Mouse (Mus musculus) kidney, adult 2 months (tissue): Measurements from ENCODE around the gene Gkap1. TPM values are rescaled to one million over a fixed set of nuclear protein-coding genes. Genes with fewer than 3 reads are reported as not detected.

ENCODE experiments used
- DNase-seq: peaks from one replicate; pipeline ENCODE4 v3.0.0; 2021
- H3K27ac ChIP-seq: fragments of 200-500 bp; 2 replicates; pipeline ENCODE4 v1.5.1; 2012; ENCODE audit warnings: low read depth, low read length, control low read depth, inconsistent platforms; ENCODE audit not compliant: insufficient read depth
- H3K27me3 ChIP-seq: fragments of 200-500 bp; replicated peaks from 2 replicates; pipeline ENCODE4 v1.6.1; 2012; ENCODE audit warnings: mild to moderate bottlenecking, moderate library complexity, low read length, inconsistent platforms; ENCODE audit not compliant: control insufficient read depth, insufficient read depth
- H3K36me3 ChIP-seq: fragments of 200-500 bp; 2 replicates; pipeline ENCODE4 v1.6.1; 2012; ENCODE audit warnings: mild to moderate bottlenecking, moderate library complexity, low read length, inconsistent platforms; ENCODE audit not compliant: control insufficient read depth, insufficient read depth
- H3K4me1 ChIP-seq: fragments of 200-500 bp; 2 replicates; pipeline ENCODE4 v1.6.1; 2011; ENCODE audit warnings: low read length; ENCODE audit not compliant: control insufficient read depth, insufficient read depth
- H3K4me3 ChIP-seq: fragments of 200-500 bp; 2 replicates; pipeline ENCODE4 v1.5.1; 2011; ENCODE audit warnings: mild to moderate bottlenecking, low read depth, low read length, control low read depth; ENCODE audit not compliant: insufficient read depth
- CTCF ChIP-seq: fragments of 200-500 bp; conservative IDR thresholded peaks from 2 replicates; pipeline ENCODE4 v1.5.1; 2011; ENCODE audit warnings: low read depth, mild to moderate bottlenecking, control low read depth, low read length, moderate library complexity, mixed read lengths; ENCODE audit not compliant: insufficient read depth, insufficient read length
- POLR2A ChIP-seq: fragments of 200-500 bp; IDR thresholded peaks from one replicate; pipeline ENCODE4 v1.6.1; 2011; ENCODE audit warnings: low read depth, low read length, control low read depth
- WGBS: fragments of 180-500 bp; shearing (Covaris S2); methylation state at CpG from one replicate; pipeline ENCODE4 v1.1.7; 2018; 5-methylcytosine and 5-hydroxymethylcytosine counted together
- polyA plus RNA-seq: library from polyadenylated mRNA; depleted of rRNA; stranded (reverse); fragments of >200 nt; gene quantifications from 2 replicates; pipeline ENCODE4 v1.2.3, GENCODE M21; 2012

The Gkap1 gene
- polyA plus RNA-seq, 1 experiment: 11.9 TPM

DNA sequence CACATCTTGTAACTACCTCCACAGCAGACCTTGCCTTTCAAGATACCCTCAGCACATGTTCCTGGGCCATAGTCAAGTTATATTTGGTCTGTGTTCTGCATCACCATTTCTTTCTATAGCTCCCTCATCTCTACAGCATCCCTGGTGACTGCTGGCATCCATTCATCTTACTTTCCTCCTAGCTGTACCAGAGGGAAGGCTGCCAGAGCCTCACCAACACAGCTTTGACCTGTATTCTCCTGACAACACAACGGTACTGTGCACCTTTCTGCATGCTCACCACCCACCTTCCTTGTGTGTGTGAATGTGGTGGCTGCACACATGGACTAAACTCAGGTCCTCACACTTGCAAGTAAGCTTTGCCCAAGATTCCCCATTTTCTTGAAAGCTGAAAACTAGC is 72.6 kb downstream of the Gkap1 start:
- no peak for DNase-seq
- 67% methylated on average over 1 of the region's 1 CpGs for WGBS
- Histone ChIP-seq H3K36me3 (no peaks in the 10 kb centered on the region), H3K4me1 (peaks cover 13% of the 10 kb centered on the region; the same call in 1 of the 2 replicates), H3K4me3 (no peak overlapping the region), H3K27me3 (no peaks in the 10 kb centered on the region), H3K27ac (no peak overlapping the region)
- no peak for TF ChIP-seq CTCF
- no peak for TF ChIP-seq POLR2A

DNA sequence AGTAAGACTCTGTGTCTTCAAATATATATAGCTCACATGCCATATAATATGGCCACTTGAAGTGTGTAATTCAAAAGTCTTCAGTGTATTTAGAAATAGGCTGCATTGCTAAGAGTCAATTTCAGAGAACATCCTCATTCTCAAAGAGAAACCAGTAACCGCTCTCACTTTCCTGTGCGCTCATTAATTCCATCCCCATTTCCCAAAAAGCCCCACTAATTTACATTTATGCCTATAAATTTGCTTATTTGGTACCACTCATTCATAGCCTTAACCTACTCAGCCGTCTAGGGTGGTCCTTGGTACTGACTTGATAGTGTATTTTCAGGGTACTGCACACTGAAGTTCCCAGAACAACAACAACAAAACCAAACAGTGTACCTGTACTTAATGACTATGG is 73.6 kb downstream of the Gkap1 start:
- Histone ChIP-seq H3K4me1 (peaks cover 13% of the 10 kb centered on the region; the same call in 1 of the 2 replicates), H3K27ac (no peak overlapping the region), H3K36me3 (no peaks in the 10 kb centered on the region), H3K27me3 (no peaks in the 10 kb centered on the region), H3K4me3 (no peak overlapping the region)
- no peak for DNase-seq
- TF ChIP-seq CTCF (no peak), POLR2A (no peak)
- 96% methylated on average over 3 of the region's 3 CpGs for WGBS

DNA sequence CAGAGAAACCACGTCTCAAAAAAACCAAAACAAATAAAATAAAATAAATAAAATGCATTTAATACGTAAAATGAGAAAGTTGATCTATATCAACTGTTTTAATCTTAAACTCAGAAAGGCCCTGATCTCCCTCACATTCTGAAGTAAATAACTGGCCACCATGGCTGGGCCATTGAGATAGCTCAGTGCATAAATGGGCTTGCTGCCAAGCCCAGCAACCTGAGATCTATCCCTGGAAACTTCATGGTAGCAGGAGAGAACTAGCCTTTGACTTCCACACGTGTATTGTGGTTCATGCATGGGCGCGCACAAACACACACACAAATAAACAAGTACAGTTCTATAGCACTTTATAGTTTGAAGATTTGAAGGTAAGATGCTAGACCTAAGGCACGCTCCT is 74.2 kb downstream of the Gkap1 start:
- WGBS: 81% methylated on average over 6 of the region's 6 CpGs
- no peak overlapping the region for H3K27ac ChIP-seq
- H3K4me1 ChIP-seq: peaks cover 10% of the 10 kb centered on the region; the same call in 1 of the 2 replicates
- H3K4me3 ChIP-seq: no peak overlapping the region
- no peaks in the 10 kb centered on the region for H3K36me3 ChIP-seq
- TF ChIP-seq CTCF: no peak
- no peak for TF ChIP-seq POLR2A
- DNase-seq: no peak
- no peaks in the 10 kb centered on the region for H3K27me3 ChIP-seq

DNA sequence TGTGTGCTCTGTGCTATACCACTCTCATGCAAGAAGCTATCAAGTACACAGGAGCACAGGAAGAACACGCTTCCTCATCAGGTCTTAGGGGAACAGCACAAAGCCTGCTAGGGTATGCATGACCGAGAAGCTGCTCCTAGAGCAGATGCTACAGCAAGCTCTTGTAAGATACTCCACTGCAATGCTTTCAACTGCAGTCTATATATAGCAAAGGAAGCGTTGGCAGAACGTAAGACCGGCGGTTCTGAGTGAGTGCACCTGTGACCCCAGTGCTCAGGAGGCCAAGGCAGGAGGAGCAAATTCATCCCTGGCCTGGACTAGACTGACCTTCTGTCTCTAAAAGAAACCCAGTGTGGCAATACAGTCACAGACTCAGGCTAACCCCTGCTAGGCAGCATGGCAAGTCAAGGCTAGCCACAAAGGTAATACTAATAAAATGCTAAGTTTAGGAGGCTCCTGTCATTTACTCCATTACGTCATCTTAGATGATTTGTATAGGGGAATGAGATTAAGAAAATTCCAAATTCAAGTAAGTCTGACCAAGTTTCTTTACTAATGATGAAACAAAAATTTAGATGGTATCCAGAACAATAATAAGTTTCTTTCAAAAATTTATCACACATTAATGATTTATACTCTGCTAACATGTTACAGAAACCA is 77.4 kb downstream of the Gkap1 start:
- peak; percentile 51 for DNase-seq
- no peak for TF ChIP-seq CTCF
- no peak for TF ChIP-seq POLR2A
- no peak overlapping the region for H3K4me3 ChIP-seq
- H3K27me3 ChIP-seq: no peaks in the 10 kb centered on the region
- 0 out of 2 replicates have a peak, but pooled peaks cover 2% of the 10 kb centered on the region for H3K4me1 ChIP-seq
- WGBS: 56% methylated on average over 7 of the region's 7 CpGs
- 0 out of 2 replicates have a peak, but pooled peaks cover 2% of the 10 kb centered on the region for H3K36me3 ChIP-seq
- H3K27ac ChIP-seq: no peak overlapping the region

DNA sequence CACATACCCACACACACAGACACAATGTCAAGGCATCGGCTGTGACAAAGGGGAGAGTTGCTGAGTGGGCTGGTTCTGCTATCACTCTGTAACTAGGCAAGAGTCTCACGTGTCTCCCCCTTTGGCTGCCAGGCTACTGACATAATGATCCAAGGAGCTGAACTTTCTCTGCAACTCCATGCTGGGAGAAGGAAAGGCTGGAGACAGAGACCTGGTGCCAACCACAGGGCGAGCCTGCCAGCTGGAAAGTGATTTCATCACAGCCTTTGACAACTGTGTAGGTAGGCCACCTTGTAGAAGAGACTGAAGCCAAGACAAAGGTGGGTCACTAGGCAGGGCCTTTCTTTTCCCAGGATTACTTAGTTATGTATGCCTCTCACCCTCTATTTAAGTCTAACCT is 78.3 kb downstream of the Gkap1 start:
- DNase-seq: peak; percentile 56
- Histone ChIP-seq H3K27ac (no peak overlapping the region), H3K4me3 (no peak overlapping the region), H3K36me3 (peaks cover 2% of the 10 kb centered on the region; the same call in 1 of the 2 replicates), H3K4me1 (peaks cover 2% of the 10 kb centered on the region; the same call in 1 of the 2 replicates), H3K27me3 (no peaks in the 10 kb centered on the region)
- TF ChIP-seq POLR2A (no peak), CTCF (no peak)
- 58% methylated on average over 3 of the region's 3 CpGs for whole genome bisulfite sequencing

DNA sequence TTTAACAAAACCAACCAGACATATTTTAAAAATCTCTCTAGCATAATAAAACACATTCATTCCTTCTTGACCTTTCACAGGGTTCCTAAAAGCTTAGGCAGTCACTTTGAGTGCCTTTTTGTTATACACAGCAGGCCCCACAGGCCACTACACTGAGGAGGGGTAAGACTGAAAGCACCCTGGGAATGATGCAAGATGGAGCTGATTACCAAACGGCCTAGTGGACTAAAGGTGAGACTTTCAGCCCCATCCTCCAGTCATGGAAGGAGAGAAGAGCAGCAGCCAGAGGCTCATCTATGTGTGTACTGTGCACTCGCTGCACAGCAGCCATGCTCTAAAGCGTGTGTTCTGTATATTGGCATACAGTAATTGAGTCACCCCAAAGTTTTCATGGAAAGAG is 80.6 kb downstream of the Gkap1 start:
- TF ChIP-seq POLR2A (no peak), CTCF (no peak)
- DNase-seq: no peak
- 80% methylated on average over 3 of the region's 3 CpGs for WGBS
- H3K27me3 ChIP-seq: no peaks in the 10 kb centered on the region
- H3K4me3 ChIP-seq: no peak overlapping the region
- H3K36me3 ChIP-seq: peaks cover 3% of the 10 kb centered on the region; the same call in 1 of the 2 replicates
- peaks cover 2% of the 10 kb centered on the region; the same call in 1 of the 2 replicates for H3K4me1 ChIP-seq
- no peak overlapping the region for H3K27ac ChIP-seq

DNA sequence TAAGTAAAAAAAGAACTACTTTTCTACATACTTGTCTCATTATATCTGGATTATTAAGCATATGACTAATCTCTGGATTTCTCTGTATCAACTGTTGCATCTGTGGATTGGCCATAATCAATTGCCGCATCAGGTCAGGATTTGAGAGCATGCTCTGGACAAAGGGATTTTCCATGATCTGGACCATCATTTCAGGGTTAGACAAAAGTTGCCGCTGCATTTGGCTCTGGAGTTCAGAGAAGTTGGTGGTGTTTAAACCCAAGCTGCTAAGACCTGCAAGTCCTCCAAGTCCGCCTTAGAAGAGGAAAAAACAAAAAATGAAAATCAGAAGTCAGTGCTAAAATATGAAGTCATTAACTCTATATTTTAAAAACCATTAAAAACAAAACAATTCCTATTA is 82.3 kb downstream of the Gkap1 start:
- WGBS: 92% methylated on average over 3 of the region's 3 CpGs
- no peak overlapping the region for H3K27ac ChIP-seq
- no peak overlapping the region for H3K4me3 ChIP-seq
- no peak for TF ChIP-seq CTCF
- no peak for TF ChIP-seq POLR2A
- DNase-seq: no peak
- H3K27me3 ChIP-seq: no peaks in the 10 kb centered on the region
- peaks cover 3% of the 10 kb centered on the region; the same call in 1 of the 2 replicates for H3K36me3 ChIP-seq
- H3K4me1 ChIP-seq: no peaks in the 10 kb centered on the region; the same call in 1 of the 2 replicates

DNA sequence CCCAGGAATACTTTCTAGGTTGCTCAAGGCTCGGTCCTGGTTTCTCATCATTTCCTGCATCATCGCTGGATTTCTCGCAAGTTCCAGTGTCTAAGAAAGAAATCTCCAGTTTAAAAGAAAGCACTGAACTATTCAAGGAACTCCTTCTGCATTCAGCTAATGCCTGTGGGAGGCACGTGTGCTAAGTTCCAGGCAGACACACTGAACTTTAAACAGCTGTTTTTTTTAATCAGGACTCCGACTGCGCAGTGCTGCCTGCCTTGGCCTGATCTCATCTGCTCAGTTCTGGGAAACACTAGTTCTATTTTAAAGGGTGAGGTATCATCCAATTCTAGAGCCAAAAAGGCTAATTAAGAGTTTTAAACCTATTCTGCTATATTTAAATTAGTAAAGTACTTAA is 83.4 kb downstream of the Gkap1 start:
- Histone ChIP-seq H3K36me3 (peaks cover 3% of the 10 kb centered on the region; the same call in 1 of the 2 replicates), H3K27ac (no peak overlapping the region), H3K27me3 (no peaks in the 10 kb centered on the region), H3K4me1 (no peaks in the 10 kb centered on the region; the same call in 1 of the 2 replicates), H3K4me3 (no peak overlapping the region)
- 63% methylated on average over 6 of the region's 6 CpGs for WGBS
- TF ChIP-seq CTCF (no peak), POLR2A (no peak)
- peak; percentile 80 for DNase-seq
